In genomic region chr8:126757951-126758757, GRCm38 (mm10) we compare ENCODE assay signal across 9 mouse cellular contexts.
DNase-seq lines count a peak whose midpoint lies in the region; ATAC-seq lines count a peak whose summit lies in the region.
"Had no signal": no experiment of that assay in that cellular context is flagged by ENCODE, and none has a peak within 500 bp of the region (broad histone marks: within the 10 kb centered on the region; RNA-seq: fewer than 3 reads in every experiment).

No protein-coding gene starts in this region.

- no peak overlapping the region for H3K9ac ChIP-seq in liver, embryonic 12.5 days

- no peaks in the 10 kb centered on the region for H3K9me3 ChIP-seq in liver, embryonic 12.5 days (replicated peaks)

- H3K4me3 ChIP-seq in liver, embryonic 12.5 days: no peak overlapping the region

- 47% methylated on average over 12 of the region's 12 CpGs for WGBS in liver, embryonic 12.5 days (ENCODE audit: insufficient replicate concordance)

- H3K36me3 ChIP-seq in liver, embryonic 12.5 days: no peaks in the 10 kb centered on the region

- no peak overlapping the region for H3K4me2 ChIP-seq in liver, embryonic 12.5 days

- no peaks in the 10 kb centered on the region for H3K27me3 ChIP-seq in liver, embryonic 12.5 days (replicated peaks)
- H3K27me3 ChIP-seq: Patski had no signal

- ATAC-seq in hematopoietic stem cell, adult 5-6 weeks (replicated peaks in 1 of 2; ENCODE audit: insufficient read depth in 1 of 2, low FRiP score in 2 of 2, low TSS enrichment in 1 of 2, low read depth in 1 of 2, poor library complexity in 2 of 2, severe bottlenecking in 2 of 2): peak; percentile 88 to 93
- ATAC-seq in liver, embryonic 12.5 days: peak; percentile 42
- ATAC-seq: Patski had no signal

- peak; percentile 59 for DNase-seq in gastrocnemius, postnatal 25 days
- no peak for DNase-seq in gastrocnemius, postnatal 36 days
- peak; percentile 57 for DNase-seq in c-Kit-positive CD71-negative TER-119-negative erythroid progenitor cells, embryonic 14.5 days (ENCODE audit: low read depth)
- peak; percentile 53 to 73 for DNase-seq in right cerebral cortex, postnatal 10 days (ENCODE audit: low spot score in 2 of 2)
- DNase-seq in cerebellum, adult 8-10 months: no peak
- no peak for DNase-seq in urinary bladder, postnatal 25 days (ENCODE audit: low spot score)

- H3K4me1 ChIP-seq in liver, embryonic 12.5 days: peaks cover 6% of the 10 kb centered on the region; the same call in 1 of the 2 replicates

- intact Hi-C loops in gastrocnemius, postnatal 36 days (cut with DNase I): no loop called here

- no peak overlapping the region for H3K27ac ChIP-seq in liver, embryonic 12.5 days

Comparison
In these comparisons a context has a peak if more than half of its experiments do, and no peak if none do; other contexts are left out.
1. DNase-seq: peak in gastrocnemius, postnatal 25 days (single experiment), c-Kit-positive CD71-negative TER-119-negative erythroid progenitor cells, embryonic 14.5 days (single experiment) and right cerebral cortex, postnatal 10 days (2 of 2); none in gastrocnemius, postnatal 36 days (0 of 2), cerebellum, adult 8-10 months (single experiment) and urinary bladder, postnatal 25 days (single experiment).